Mouse (Mus musculus): ENCODE measurements at regions not wholly inside any gene's neighbourhood (a gene's known extent, or its start where the extent isn't known, plus 50 kb on each side); places are given as distances from the start of the nearest gene placed in this dataset.

- DNase-seq, result no peak
These were observed 107.5 kb downstream of the Gm45692 start for GRCm38 (mm10) chr8:26226612-26227528.

GRCm38 (mm10) chr8:26227529-26227895 lies 108.2 kb downstream of the Gm45692 start:
- DNase-seq, result peak; percentile 29 to 51

GRCm38 (mm10) chr8:26229548-26229947 lies 110.2 kb downstream of the Gm45692 start:
- DNase-seq, result no peak

- no peak for DNase-seq
These were observed 119.7 kb downstream of the Gm45692 start for GRCm38 (mm10) chr8:26239075-26239474.

- no peak for DNase-seq
These were observed 120.3 kb downstream of the Gm45692 start for GRCm38 (mm10) chr8:26239604-26240003.

- no peak for DNase-seq
These were observed 124.4 kb downstream of the Gm45692 start for GRCm38 (mm10) chr8:26243743-26244142.

- no peak for DNase-seq
These were observed 125.0 kb downstream of the Gm45692 start for GRCm38 (mm10) chr8:26244308-26244707.

- no peak for DNase-seq
These were observed 135.9 kb downstream of the Gm45692 start for GRCm38 (mm10) chr8:26255191-26255669.

GRCm38 (mm10) chr8:26260294-26260693 lies 141.0 kb downstream of the Gm45692 start:
- no peak for DNase-seq

- no peak for DNase-seq
These were observed 143.2 kb downstream of the Gm45692 start for GRCm38 (mm10) chr8:26262536-26262935.

GRCm38 (mm10) chr8:26264869-26265321 lies 145.6 kb downstream of the Gm45692 start:
- DNase-seq, result no peak

- no peak for DNase-seq
These were observed 146.0 kb downstream of the Gm45692 start for GRCm38 (mm10) chr8:26265366-26265765.

GRCm38 (mm10) chr8:26266384-26266783 lies 147.1 kb downstream of the Gm45692 start:
- DNase-seq, result no peak

GRCm38 (mm10) chr8:26267569-26267968 lies 148.2 kb downstream of the Gm45692 start:
- no peak for DNase-seq

- peak; percentile 14 to 22 for DNase-seq
These were observed 149.5 kb downstream of the Gm45692 start for GRCm38 (mm10) chr8:26268751-26269415.

GRCm38 (mm10) chr8:26272110-26272509 lies 152.8 kb downstream of the Gm45692 start:
- peak in 1 of 2 experiments; percentile 48 for DNase-seq

- DNase-seq, result no peak
These were observed 153.5 kb downstream of the Gm45692 start for GRCm38 (mm10) chr8:26272675-26273414.

GRCm38 (mm10) chr8:26273415-26273760 lies 154.1 kb downstream of the Gm45692 start:
- no peak for DNase-seq

- DNase-seq, result no peak
These were observed 154.5 kb downstream of the Gm45692 start for GRCm38 (mm10) chr8:26273792-26274191.

- no peak for DNase-seq
These were observed 155.1 kb downstream of the Gm45692 start for GRCm38 (mm10) chr8:26274481-26274880.

- no peak for DNase-seq
These were observed 163.0 kb downstream of the Gm45692 start for GRCm38 (mm10) chr8:26282156-26282935.

- DNase-seq, result no peak
These were observed 164.6 kb downstream of the Gm45692 start for GRCm38 (mm10) chr8:26283957-26284356.

Data from kidney, postnatal 36 days (tissue).